Mouse (Mus musculus) thymus, postnatal 14 days (tissue): ENCODE results near the gene Il4ra.

Experiments
- DNase-seq: peaks from one replicate; pipeline ENCODE4 v3.0.0; 2021

Gene Il4ra

GRCm38 (mm10) chr7:125574832-125575231 lies 22.9 kb downstream of the Il4ra start:
- no peak for DNase-seq

DNA sequence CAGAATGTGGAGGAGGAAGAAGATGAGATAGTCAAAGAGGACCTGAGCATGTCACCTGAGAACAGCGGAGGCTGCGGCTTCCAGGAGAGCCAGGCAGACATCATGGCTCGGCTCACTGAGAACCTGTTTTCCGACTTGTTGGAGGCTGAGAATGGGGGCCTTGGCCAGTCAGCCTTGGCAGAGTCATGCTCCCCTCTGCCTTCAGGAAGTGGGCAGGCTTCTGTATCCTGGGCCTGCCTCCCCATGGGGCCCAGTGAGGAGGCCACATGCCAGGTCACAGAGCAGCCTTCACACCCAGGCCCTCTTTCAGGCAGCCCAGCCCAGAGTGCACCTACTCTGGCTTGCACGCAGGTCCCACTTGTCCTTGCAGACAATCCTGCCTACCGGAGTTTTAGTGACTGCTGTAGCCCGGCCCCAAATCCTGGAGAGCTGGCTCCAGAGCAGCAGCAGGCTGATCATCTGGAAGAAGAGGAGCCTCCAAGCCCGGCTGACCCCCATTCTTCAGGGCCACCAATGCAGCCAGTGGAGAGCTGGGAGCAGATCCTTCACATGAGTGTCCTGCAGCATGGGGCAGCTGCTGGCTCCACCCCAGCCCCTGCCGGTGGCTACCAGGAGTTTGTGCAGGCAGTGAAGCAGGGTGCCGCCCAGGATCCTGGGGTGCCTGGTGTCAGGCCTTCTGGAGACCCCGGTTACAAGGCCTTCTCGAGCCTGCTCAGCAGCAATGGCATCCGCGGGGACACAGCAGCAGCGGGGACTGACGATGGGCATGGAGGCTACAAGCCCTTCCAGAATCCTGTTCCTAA lies 24.0 kb downstream of the Il4ra start:
- no peak for DNase-seq

DNA sequence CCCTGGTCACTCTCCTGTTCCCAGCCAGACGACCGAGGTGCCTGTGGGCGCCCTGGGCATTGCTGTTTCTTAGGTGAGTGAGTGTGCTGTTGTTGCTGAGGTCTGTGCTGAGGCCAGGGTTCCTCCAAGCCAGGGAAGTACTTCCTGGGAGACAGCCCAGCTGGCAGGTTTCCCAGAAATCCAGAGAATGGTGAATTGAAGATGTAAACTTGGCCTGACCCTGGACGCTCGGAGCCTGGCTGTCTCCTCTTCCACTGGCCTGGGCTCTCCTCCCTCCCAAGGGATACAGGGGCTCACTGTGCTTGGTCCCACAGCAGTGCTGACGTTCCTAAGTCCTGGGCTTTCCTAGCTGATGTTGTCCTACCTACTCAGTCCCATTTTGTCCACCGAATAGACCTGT lies 25.1 kb downstream of the Il4ra start:
- no peak for DNase-seq

DNA sequence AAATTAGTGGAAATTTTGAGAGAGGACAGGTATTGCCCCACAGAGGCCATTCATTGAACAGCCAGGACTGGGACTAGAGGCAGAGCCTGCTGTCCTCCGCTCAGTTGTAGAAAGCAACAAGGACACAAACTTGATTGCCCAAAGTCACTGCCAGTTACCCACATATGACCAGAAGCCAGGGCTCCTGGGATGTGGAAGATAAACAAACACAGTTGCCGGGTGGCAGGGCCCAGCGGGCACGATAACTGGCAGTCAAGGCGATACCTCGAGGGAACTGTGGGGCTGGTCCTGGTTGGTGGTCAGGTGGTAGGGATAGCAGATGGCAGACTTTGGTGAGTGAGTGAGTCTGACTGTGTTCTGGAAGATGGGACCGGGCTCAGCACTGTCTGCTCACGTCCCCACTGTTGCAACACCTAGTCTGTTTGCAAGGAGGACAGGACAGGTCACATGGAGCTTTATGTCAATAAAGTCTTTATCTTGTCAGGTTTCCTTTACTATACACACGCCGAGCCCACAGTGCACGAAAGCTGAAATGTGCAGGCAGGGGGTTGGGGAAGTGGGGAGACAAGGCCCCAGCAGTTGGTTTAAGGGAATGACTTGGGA lies 25.7 kb downstream of the Il4ra start:
- no peak for DNase-seq

DNA sequence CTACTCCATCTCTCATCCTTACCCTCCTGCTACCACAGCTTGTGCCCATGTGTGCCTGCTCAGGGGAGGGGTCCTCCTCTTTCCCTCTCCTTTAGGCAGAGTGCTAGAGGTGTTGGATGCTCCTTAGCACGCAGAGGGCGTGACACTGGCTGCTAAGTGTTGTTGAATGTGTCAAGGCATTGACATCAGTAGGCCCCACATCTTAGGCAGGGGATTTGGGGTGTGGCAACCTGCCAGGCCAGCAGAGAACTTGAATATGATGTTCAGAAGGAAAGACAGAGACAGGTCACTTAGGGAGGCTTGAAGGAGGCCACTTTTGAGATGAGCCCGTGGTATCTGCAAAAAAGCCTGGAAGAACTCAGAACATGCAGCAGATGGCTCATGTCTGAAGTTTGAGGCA lies 26.2 kb downstream of the Il4ra start:
- no peak for DNase-seq

DNA sequence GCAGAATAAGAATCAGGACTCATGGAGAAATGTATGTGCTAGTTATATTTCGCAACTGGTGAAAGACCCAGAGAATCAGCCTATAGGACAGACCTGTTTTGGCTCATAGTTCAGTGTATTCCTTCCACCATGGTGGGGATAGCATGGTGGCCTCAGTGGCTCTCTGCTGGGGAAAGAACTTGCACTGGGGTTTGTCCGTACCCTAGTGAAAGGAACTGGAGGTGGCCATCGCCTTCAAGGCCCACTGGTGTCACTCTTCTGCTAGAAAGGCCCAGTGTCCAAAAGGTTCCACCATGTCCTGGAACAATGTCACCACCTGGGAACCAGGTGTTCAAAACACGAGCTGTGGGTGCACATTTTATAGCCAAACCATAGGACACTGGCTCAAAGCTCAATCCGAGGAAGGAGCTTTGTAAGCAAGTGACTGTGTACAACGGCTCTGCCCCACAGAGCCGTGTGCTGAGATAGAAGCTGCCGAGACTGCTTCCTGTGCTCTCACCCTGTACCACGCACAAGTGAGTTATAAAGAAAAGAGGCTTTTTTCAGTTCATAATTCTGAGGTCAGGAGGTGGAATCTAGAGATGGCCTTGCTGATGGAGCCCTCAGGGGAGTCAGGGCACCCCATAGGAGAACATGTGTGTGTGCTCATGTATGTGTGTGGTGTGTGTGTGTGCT lies 27.8 kb downstream of the Il4ra start:
- peak; percentile 52 for DNase-seq

- no peak for DNase-seq
Measured at GRCm38 (mm10) chr7:125580220-125580549, 28.3 kb downstream of the Il4ra start.

DNA sequence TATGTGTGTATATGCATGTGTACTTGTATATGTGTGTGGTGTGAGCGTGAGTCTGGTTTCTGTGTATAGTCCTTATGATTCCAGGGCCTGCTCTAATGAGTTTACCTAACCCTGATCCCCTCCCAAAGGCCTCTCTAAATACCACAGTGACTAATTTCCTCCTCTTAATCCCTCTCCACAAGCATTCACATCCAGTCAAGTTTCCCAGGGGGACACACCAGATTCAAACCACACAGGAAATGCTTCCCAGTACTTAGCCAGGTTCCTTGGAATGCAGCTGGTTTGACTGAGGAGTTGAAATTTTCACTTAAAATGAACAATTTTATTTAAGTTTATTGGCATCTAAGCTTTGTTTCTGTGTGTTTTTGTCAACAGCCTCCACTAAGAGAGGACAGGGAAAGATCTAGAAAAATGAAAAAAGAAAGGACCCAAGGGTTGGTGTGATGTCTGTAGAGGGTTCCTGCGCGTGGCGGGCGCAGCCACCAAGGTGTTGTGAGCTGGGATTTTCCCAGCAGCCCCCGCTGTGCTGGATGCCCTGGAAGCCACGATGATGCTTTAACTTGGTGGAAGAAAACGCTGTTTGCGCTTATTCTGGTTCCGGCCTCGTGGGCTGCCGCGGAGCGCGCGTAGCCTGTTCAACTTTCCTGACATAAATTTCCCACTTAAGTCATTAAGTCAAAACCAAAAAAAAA lies 28.9 kb downstream of the Il4ra start:
- DNase-seq: peak; percentile 56

- DNase-seq: peak; percentile 95
Measured at GRCm38 (mm10) chr7:125581317-125581672, 29.4 kb downstream of the Il4ra start.

- peak; percentile 61 for DNase-seq
Measured at GRCm38 (mm10) chr7:125583325-125584004, 31.5 kb downstream of the Il4ra start.

- peak; percentile 76 for DNase-seq
Measured at GRCm38 (mm10) chr7:125584005-125584369, 32.1 kb downstream of the Il4ra start.

- DNase-seq: no peak
Measured at GRCm38 (mm10) chr7:125586355-125586754, 34.4 kb downstream of the Il4ra start.

GRCm38 (mm10) chr7:125588721-125589120 lies 36.8 kb downstream of the Il4ra start:
- peak; percentile 70 for DNase-seq

DNA sequence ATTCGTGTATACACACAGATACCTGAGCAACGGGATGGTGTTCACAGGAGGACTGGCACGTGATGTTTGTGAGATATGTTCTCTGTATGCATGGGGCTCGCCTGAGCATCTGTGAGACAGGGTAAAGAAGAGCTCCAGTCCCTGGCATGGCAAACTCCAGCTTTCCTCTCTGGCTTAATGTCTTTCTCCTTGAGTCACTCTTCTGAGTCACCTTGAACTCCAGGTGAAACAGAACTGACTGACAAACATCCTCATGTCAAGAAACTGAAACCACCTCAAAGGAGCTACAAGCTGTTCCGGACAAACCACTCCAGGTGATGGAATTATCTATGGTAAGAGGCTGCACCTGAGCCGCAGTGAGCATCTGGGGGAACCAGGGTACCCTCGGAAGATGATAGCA lies 38.0 kb downstream of the Il4ra start:
- no peak for DNase-seq

DNA sequence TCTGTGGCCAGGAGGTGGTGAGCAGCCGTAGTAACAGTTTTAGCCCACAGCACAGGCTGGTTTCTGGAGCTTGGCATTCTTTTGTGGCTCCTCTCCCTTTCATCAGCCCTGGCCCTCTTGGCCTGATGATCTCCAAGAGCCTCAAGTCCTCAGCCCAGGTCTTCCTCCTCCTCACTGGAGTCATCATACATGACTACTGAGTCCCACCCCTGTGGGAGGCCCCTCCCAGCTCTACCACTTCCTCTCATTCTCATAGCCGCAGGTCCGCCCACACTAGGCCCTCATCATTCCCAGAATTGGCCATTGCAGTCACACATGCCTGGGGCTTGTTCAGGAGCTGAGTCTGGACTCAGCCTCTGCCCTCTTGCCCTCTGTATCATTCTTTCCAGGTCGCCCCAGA lies 41.9 kb downstream of the Il4ra start:
- peak; percentile 82 for DNase-seq

DNA sequence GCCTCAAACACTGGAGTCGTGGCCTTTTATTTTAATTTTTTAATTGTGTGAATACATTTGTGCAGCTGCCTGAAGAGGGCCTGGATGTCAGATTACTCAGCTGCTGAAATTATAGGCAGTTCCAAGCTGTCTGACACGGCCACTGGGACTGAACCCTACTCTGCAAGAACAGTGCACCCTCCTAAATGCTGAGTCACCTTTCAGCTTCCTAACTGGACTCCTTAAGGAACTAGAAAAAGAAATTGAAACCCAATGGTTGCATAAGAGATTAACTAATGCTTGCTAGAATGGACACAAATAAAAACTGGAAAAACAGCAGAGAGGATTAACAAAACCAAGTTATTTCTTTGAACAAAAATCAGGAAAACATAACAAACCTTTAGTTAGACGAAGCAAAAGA lies 44.5 kb downstream of the Il4ra start:
- DNase-seq: no peak

DNA sequence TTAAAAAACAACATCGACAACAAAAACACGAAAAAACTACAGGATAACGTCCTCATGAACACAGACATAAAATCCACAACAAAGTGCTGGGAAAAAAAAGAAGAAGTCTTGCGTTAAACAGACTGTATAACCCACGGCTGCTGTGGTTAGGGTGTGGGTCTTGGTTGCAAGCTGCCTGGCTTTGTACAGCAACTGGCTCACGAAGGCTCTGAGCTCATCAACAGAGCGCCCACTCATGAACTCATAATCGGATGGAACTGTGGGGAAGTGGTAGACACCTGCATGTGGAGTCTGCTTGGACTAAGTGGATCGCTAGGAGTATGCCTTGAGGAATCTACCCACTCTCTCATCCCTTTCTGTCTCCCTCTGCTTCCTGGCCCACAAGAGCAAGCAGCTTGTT lies 45.2 kb downstream of the Il4ra start:
- peak; percentile 57 for DNase-seq

DNA sequence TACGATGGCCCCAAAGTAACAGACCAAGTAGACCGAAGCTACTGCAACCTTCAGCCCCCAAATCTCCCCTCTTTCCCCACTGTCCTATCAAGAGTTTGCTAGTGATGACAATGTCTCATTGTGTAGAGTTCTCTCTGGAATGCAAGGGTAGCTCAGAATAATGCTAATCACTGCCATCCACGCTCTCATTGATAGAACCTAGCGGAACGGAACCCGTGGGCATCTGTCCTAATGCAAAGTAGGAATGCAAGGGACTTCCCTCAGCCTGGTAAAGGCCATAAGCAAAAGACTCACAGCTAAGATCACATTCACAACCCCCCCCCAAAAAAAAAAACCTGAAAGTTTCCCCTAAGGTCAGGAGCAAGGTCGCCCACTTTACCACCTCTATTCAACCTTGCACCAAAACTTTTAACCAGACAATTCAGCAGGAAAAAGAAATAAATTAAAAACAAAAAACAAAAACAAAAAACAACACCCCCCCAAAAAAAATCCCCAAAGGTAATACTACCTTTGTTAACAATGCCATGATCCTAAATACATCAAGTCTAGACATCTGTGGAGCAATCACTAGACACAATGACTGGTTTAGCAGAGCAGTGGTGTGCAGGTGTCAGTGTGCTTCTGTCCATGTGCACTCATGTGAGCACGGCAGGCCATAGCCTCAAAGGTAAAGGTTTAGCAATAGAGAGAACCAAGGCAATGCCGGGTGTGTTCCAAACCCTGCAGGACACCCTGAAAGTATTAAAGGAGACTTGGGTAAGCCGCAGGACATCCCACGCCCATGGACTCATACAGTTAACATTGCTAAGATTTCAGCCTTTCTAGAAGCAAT lies 45.8 kb downstream of the Il4ra start:
- DNase-seq: no peak

GRCm38 (mm10) chr7:125599373-125599973 lies 47.6 kb downstream of the Il4ra start:
- DNase-seq: no peak

- DNase-seq: no peak
Measured at GRCm38 (mm10) chr7:125600136-125600535, 48.2 kb downstream of the Il4ra start.

GRCm38 (mm10) chr7:125600612-125601279 lies 48.8 kb downstream of the Il4ra start:
- no peak for DNase-seq
